Mouse (Mus musculus) liver, embryonic 14.5 days (tissue): ENCODE data around the gene Spon1. TPM values are rescaled to one million over a fixed set of nuclear protein-coding genes. Genes with fewer than 3 reads are reported as not detected.

Experiments used
- ATAC-seq: fragments of 200-750 bp; cut with Nextera tagmentation; 2 replicates; pipeline ENCODE4 v1.8.0; 2017; ENCODE audit warnings: moderate number of reproducible peaks, mild to moderate bottlenecking, moderate library complexity; ENCODE audit not compliant: insufficient read depth
- DNase-seq, 3 experiments: peaks; one replicate each; pipeline ENCODE4 v3.0.0-alpha.2; 2012 to 2013; ENCODE audit warnings: low read depth in 3 of 3, low spot score in 3 of 3
- H3K27ac ChIP-seq: fragments of 300-500 bp; sonication (generic); 2 replicates; pipeline ENCODE4 v1.5.1; 2014; ENCODE audit warnings: moderate library complexity, mild to moderate bottlenecking, control low read depth, inconsistent platforms
- H3K27me3 ChIP-seq: fragments of 300-500 bp; sonication (generic); 2 replicates; pipeline ENCODE4 v1.6.1; 2014; ENCODE audit warnings: mild to moderate bottlenecking, low read length, moderate library complexity; ENCODE audit not compliant: control insufficient read depth, insufficient read depth
- H3K36me3 ChIP-seq: fragments of 300-500 bp; sonication (generic); replicated peaks from 2 replicates; pipeline ENCODE4 v1.6.1; 2014; ENCODE audit warnings: low read depth; ENCODE audit not compliant: control insufficient read depth, insufficient read depth
- H3K4me1 ChIP-seq, 2 experiments: fragments of 200-500 bp in 1 of 2; fragments of 300-500 bp in 1 of 2; sonication (generic) in 1 of 2; replicated peaks; 2 replicates each; pipeline ENCODE4 v1.6.1; 2012 to 2014; ENCODE audit warnings: antibody characterized with exemption in 1 of 2, inconsistent platforms in 1 of 2, low read length in 1 of 2; ENCODE audit not compliant: control insufficient read depth in 2 of 2, insufficient read depth in 2 of 2
- H3K4me2 ChIP-seq: fragments of 300-500 bp; sonication (generic); 2 replicates; pipeline ENCODE4 v1.6.1; 2014; ENCODE audit warnings: low read depth, mild to moderate bottlenecking, control low read depth, moderate library complexity
- H3K4me3 ChIP-seq, 2 experiments: fragments of 200-500 bp in 1 of 2; fragments of 300-500 bp in 1 of 2; sonication (generic) in 1 of 2; 2 replicates each; pipeline ENCODE4 v1.5.1; 2012 to 2014; ENCODE audit warnings: low read depth in 2 of 2, low read length in 2 of 2, mild to moderate bottlenecking in 2 of 2, control low read depth in 1 of 2, inconsistent platforms in 1 of 2, moderate library complexity in 1 of 2; ENCODE audit not compliant: insufficient read depth in 1 of 2
- H3K9ac ChIP-seq: fragments of 300-500 bp; sonication (generic); replicated peaks from 2 replicates; pipeline ENCODE4 v1.6.1; 2014; ENCODE audit warnings: mild to moderate bottlenecking, control low read depth, moderate library complexity
- H3K9me3 ChIP-seq: fragments of 300-500 bp; sonication (generic); 2 replicates; pipeline ENCODE4 v1.6.1; 2016; ENCODE audit warnings: low read length, mixed read lengths; ENCODE audit not compliant: control insufficient read depth
- CTCF ChIP-seq: IDR thresholded peaks from 2 replicates; pipeline ENCODE4 v1.5.1; 2016; ENCODE audit warnings: antibody characterized with exemption, low read depth, control low read depth
- EP300 ChIP-seq: IDR thresholded peaks from 2 replicates; pipeline ENCODE4 v1.6.1; 2016; ENCODE audit warnings: antibody characterized with exemption, low read depth
- WGBS: fragments of 180-500 bp; shearing (Covaris S2); extraction: QIAGEN DNeasy Blood & Tissue Kit; methylation state at CpG from one replicate; pipeline ENCODE4 v1.1.7; 2014; ENCODE audit not compliant: insufficient replicate concordance; 5-methylcytosine and 5-hydroxymethylcytosine counted together
- polyA plus RNA-seq, 2 experiments: library from polyadenylated mRNA; depleted of rRNA in 1 of 2; stranded (reverse) in 1 of 2; unstranded in 1 of 2; fragments of >200 nt; fragmentation: Nextera tagmentation in 1 of 2; extraction: Ambion mirVana in 1 of 2; gene quantifications; 2 replicates each; pipeline versions ENCODE4 v1.2.1 to v1.2.3; 2012 to 2014

The Spon1 gene
- polyA plus RNA-seq, 2 experiments: 0.36 to 0.39 TPM

DNA sequence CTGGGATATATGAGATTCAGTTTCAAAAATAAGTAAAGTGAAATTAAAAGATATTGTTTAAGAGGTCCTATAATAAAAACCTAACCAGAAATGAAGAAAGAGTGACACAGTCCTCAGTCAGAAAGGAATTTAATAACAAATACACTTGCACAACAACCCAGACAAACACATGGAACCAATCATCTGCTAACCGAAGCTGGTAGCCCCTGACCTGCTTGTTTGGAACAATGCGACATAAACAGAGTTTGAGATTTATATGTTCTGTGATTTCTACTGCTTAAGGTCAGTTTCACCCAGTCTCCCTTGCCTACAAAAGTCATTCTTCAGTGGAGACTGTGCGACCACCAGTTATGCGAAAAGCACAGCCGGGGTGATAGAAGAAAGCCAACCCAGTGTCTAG, 138.1 kb downstream of the Spon1 start:
- no peaks in the 10 kb centered on the region for H3K9me3 ChIP-seq
- H3K36me3 ChIP-seq: no peaks in the 10 kb centered on the region
- no peak overlapping the region for H3K9ac ChIP-seq
- TF ChIP-seq CTCF (no peak), EP300 (no peak)
- DNase-seq (no peak), ATAC-seq (no peak)
- H3K4me1 ChIP-seq: no peaks in the 10 kb centered on the region
- H3K27ac ChIP-seq: no peak overlapping the region
- H3K4me3 ChIP-seq: no peak overlapping the region
- 85% methylated on average over 5 of the region's 5 CpGs for WGBS
- H3K4me2 ChIP-seq: no peak overlapping the region
- H3K27me3 ChIP-seq: no peaks in the 10 kb centered on the region

- H3K27ac ChIP-seq: no peak overlapping the region
- H3K9ac ChIP-seq: no peak overlapping the region
- H3K9me3 ChIP-seq: no peaks in the 10 kb centered on the region
- H3K4me2 ChIP-seq: no peak overlapping the region
- no peaks in the 10 kb centered on the region for H3K27me3 ChIP-seq
- WGBS: 73% methylated on average over 7 of the region's 7 CpGs
- H3K36me3 ChIP-seq: no peaks in the 10 kb centered on the region
- DNase-seq: no peak
- no peaks in the 10 kb centered on the region for H3K4me1 ChIP-seq
- no peak for ATAC-seq
- no peak overlapping the region for H3K4me3 ChIP-seq
- no peak for TF ChIP-seq EP300
- TF ChIP-seq CTCF: no peak
These were observed 138.6 kb downstream of the Spon1 start for GRCm38 (mm10) chr7:113904348-113904895.

GRCm38 (mm10) chr7:113909161-113909825, 143.5 kb downstream of the Spon1 start:
- Histone ChIP-seq H3K4me1 (no peaks in the 10 kb centered on the region), H3K4me2 (no peak overlapping the region), H3K9ac (no peak overlapping the region), H3K36me3 (no peaks in the 10 kb centered on the region), H3K27ac (no peak overlapping the region), H3K27me3 (no peaks in the 10 kb centered on the region), H3K9me3 (no peaks in the 10 kb centered on the region), H3K4me3 (no peak overlapping the region)
- TF ChIP-seq EP300: no peak
- ATAC-seq (no peak), DNase-seq (no peak)
- WGBS: 30% methylated on average over 12 of the region's 12 CpGs

GRCm38 (mm10) chr7:113910856-113911255, 145.1 kb downstream of the Spon1 start:
- no peaks in the 10 kb centered on the region for H3K4me1 ChIP-seq
- no peak overlapping the region for H3K4me3 ChIP-seq
- ATAC-seq: no peak
- H3K27ac ChIP-seq: no peak overlapping the region
- no peaks in the 10 kb centered on the region for H3K27me3 ChIP-seq
- H3K9me3 ChIP-seq: no peaks in the 10 kb centered on the region
- WGBS: 50% methylated on average over 7 of the region's 7 CpGs
- H3K4me2 ChIP-seq: no peak overlapping the region
- no peaks in the 10 kb centered on the region for H3K36me3 ChIP-seq
- no peak overlapping the region for H3K9ac ChIP-seq
- DNase-seq: no peak
- TF ChIP-seq EP300 (no peak), CTCF (no peak)

DNA sequence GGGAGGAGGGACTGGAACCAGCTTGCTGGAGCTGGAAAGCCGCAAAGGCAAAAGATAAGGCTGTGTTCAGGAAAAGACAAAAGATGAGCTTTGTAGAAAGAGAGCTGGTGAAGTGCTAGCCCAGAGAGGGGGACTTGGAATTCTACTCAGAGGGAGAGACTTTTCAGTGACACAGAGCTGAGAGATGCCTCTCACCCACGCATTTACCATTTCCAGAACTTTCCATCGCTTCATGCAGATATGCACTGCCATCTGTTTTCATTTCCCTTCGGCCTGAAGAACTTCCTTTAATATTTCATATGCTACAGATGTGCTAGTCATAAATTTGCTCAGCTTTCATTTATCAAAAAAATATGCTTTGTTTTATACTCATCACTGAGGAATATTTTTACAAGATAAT, 150.1 kb downstream of the Spon1 start:
- 54% methylated on average over 4 of the region's 4 CpGs for WGBS
- ATAC-seq (no peak), DNase-seq (no peak)

More for the DNA sequence above, 150.1 kb downstream of the Spon1 start:
- Histone ChIP-seq H3K36me3 (no peaks in the 10 kb centered on the region), H3K27ac (no peak overlapping the region), H3K4me3 (no peak overlapping the region), H3K27me3 (no peaks in the 10 kb centered on the region), H3K9ac (no peak overlapping the region), H3K4me2 (no peak overlapping the region), H3K9me3 (no peaks in the 10 kb centered on the region), H3K4me1 (no peaks in the 10 kb centered on the region)
- no peak for TF ChIP-seq EP300
- TF ChIP-seq CTCF: no peak
